Mouse (Mus musculus) lung, embryonic 16.5 days (tissue): ENCODE results near the gene Cfap54. TPM values are rescaled to one million over a fixed set of nuclear protein-coding genes. Genes with fewer than 3 reads are reported as not detected.

Source experiments
- ATAC-seq: fragments of 200-750 bp; cut with Nextera tagmentation; 2 replicates; pipeline ENCODE4 v1.8.0; 2017; ENCODE audit warnings: low read depth, mild to moderate bottlenecking, moderate library complexity
- H3K27ac ChIP-seq: fragments of 300-500 bp; sonication (generic); 2 replicates; pipeline ENCODE4 v1.5.1; 2014; ENCODE audit warnings: mild to moderate bottlenecking, control low read depth, low read length
- H3K27me3 ChIP-seq: fragments of 300-500 bp; sonication (generic); 2 replicates; pipeline ENCODE4 v1.6.1; 2014; ENCODE audit warnings: low read depth, low read length, mixed read lengths; ENCODE audit not compliant: control insufficient read depth, insufficient read depth
- H3K36me3 ChIP-seq: fragments of 300-500 bp; sonication (generic); 2 replicates; pipeline ENCODE4 v1.6.1; 2014; ENCODE audit warnings: low read length; ENCODE audit not compliant: control insufficient read depth, insufficient read depth
- H3K4me1 ChIP-seq: fragments of 300-500 bp; sonication (generic); replicated peaks from 2 replicates; pipeline ENCODE4 v1.6.1; 2014; ENCODE audit warnings: low read length, mixed read lengths; ENCODE audit not compliant: control insufficient read depth, insufficient read depth
- H3K4me2 ChIP-seq: fragments of 300-500 bp; sonication (generic); 2 replicates; pipeline ENCODE4 v1.6.1; 2014; ENCODE audit warnings: low read depth, low read length, control low read depth
- H3K4me3 ChIP-seq: fragments of 300-500 bp; sonication (generic); 2 replicates; pipeline ENCODE4 v1.5.1; 2014; ENCODE audit warnings: mild to moderate bottlenecking, low read length, control low read depth
- H3K9ac ChIP-seq: fragments of 300-500 bp; sonication (generic); 2 replicates; pipeline ENCODE4 v1.6.1; 2014; ENCODE audit warnings: low read length, control low read depth
- H3K9me3 ChIP-seq: fragments of 300-500 bp; sonication (generic); 2 replicates; pipeline ENCODE4 v1.6.1; 2016; ENCODE audit warnings: low read length; ENCODE audit not compliant: control insufficient read depth
- WGBS: fragments of 180-500 bp; shearing (Covaris S2); extraction: QIAGEN DNeasy Blood & Tissue Kit; methylation state at CpG from one replicate; pipeline ENCODE4 v1.1.7; 2014; 5-methylcytosine and 5-hydroxymethylcytosine counted together
- polyA plus RNA-seq: library from polyadenylated mRNA; unstranded; fragments of >200 nt; fragmentation: Nextera tagmentation; extraction: Ambion mirVana; gene quantifications from 2 replicates; pipeline ENCODE4 v1.2.1, GENCODE M21; 2015

The Cfap54 gene
- polyA plus RNA-seq, 1 experiment from 2014 or later = 2.0 TPM

- 42% methylated on average over 1 of the region's 1 CpGs for WGBS
Observed at GRCm38 (mm10) chr10:92941616-92942015, 139.8 kb downstream of the Cfap54 start.

GRCm38 (mm10) chr10:92937741-92938285, 143.6 kb downstream of the Cfap54 start:
- WGBS = 65% methylated on average over 10 of the region's 10 CpGs
- no peak for ATAC-seq
- Histone ChIP-seq H3K4me1 (no peaks in the 10 kb centered on the region), H3K9ac (no peak overlapping the region), H3K27me3 (no peaks in the 10 kb centered on the region), H3K4me3 (no peak overlapping the region), H3K36me3 (no peaks in the 10 kb centered on the region), H3K9me3 (no peaks in the 10 kb centered on the region), H3K27ac (no peak overlapping the region), H3K4me2 (no peak overlapping the region)

More at GRCm38 (mm10) chr10:92941616-92942015, 139.8 kb downstream of the Cfap54 start:
- no peak overlapping the region for H3K27ac ChIP-seq
- no peak overlapping the region for H3K9ac ChIP-seq
- ATAC-seq = no peak
- no peaks in the 10 kb centered on the region for H3K36me3 ChIP-seq
- H3K27me3 ChIP-seq = no peaks in the 10 kb centered on the region
- no peak overlapping the region for H3K4me3 ChIP-seq
- no peaks in the 10 kb centered on the region for H3K9me3 ChIP-seq
- H3K4me2 ChIP-seq = no peak overlapping the region
- no peaks in the 10 kb centered on the region for H3K4me1 ChIP-seq

- Histone ChIP-seq H3K27ac (no peak overlapping the region), H3K4me2 (no peak overlapping the region)
- no peak for ATAC-seq
Observed at GRCm38 (mm10) chr10:92937091-92937490, 144.3 kb downstream of the Cfap54 start.

GRCm38 (mm10) chr10:92934506-92934905, 146.9 kb downstream of the Cfap54 start:
- ATAC-seq = no peak

More at GRCm38 (mm10) chr10:92937091-92937490, 144.3 kb downstream of the Cfap54 start:
- H3K4me3 ChIP-seq = no peak overlapping the region
- H3K4me1 ChIP-seq = no peaks in the 10 kb centered on the region
- H3K9me3 ChIP-seq = no peaks in the 10 kb centered on the region
- no peaks in the 10 kb centered on the region for H3K27me3 ChIP-seq
- no peak overlapping the region for H3K9ac ChIP-seq
- H3K36me3 ChIP-seq = no peaks in the 10 kb centered on the region
- WGBS = 79% methylated on average over 7 of the region's 7 CpGs

GRCm38 (mm10) chr10:92933616-92934015, 147.8 kb downstream of the Cfap54 start:
- no peak for ATAC-seq

More at GRCm38 (mm10) chr10:92934506-92934905, 146.9 kb downstream of the Cfap54 start:
- 28% methylated on average over 5 of the region's 5 CpGs for WGBS
- H3K9me3 ChIP-seq = no peaks in the 10 kb centered on the region
- no peaks in the 10 kb centered on the region for H3K27me3 ChIP-seq
- no peak overlapping the region for H3K4me2 ChIP-seq
- no peak overlapping the region for H3K9ac ChIP-seq
- no peak overlapping the region for H3K27ac ChIP-seq
- H3K36me3 ChIP-seq = no peaks in the 10 kb centered on the region
- no peaks in the 10 kb centered on the region for H3K4me1 ChIP-seq
- H3K4me3 ChIP-seq = no peak overlapping the region

DNA sequence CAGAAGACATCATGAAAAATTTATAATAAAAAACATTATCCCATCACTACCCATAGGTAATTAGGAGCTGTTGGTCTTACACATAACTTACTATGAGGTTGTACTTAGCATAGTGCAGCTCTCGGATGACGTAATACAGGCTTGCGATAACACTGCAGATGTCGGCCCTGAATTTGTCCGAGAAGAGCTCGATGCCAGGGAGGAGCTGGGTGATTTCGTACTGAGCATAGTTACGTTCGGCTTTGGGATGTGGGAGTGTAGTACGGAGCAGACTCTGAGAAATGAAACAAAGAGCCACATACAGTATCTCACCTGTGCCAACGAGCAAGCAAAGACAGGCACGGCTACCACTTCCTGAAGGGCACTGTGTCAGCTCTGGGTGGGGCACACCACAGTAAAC, 149.0 kb downstream of the Cfap54 start:
- WGBS = 81% methylated on average over 12 of the region's 12 CpGs
- Histone ChIP-seq H3K9ac (no peak overlapping the region), H3K4me2 (no peak overlapping the region), H3K4me1 (no peaks in the 10 kb centered on the region), H3K27ac (no peak overlapping the region), H3K36me3 (no peaks in the 10 kb centered on the region), H3K27me3 (no peaks in the 10 kb centered on the region), H3K4me3 (no peak overlapping the region), H3K9me3 (no peaks in the 10 kb centered on the region)
- no peak for ATAC-seq

More at GRCm38 (mm10) chr10:92933616-92934015, 147.8 kb downstream of the Cfap54 start:
- H3K36me3 ChIP-seq = no peaks in the 10 kb centered on the region
- no peaks in the 10 kb centered on the region for H3K27me3 ChIP-seq
- 76% methylated on average over 6 of the region's 6 CpGs for WGBS
- H3K9ac ChIP-seq = no peak overlapping the region
- no peaks in the 10 kb centered on the region for H3K4me1 ChIP-seq
- no peak overlapping the region for H3K27ac ChIP-seq
- no peak overlapping the region for H3K4me3 ChIP-seq
- H3K4me2 ChIP-seq = no peak overlapping the region
- no peaks in the 10 kb centered on the region for H3K9me3 ChIP-seq

DNA sequence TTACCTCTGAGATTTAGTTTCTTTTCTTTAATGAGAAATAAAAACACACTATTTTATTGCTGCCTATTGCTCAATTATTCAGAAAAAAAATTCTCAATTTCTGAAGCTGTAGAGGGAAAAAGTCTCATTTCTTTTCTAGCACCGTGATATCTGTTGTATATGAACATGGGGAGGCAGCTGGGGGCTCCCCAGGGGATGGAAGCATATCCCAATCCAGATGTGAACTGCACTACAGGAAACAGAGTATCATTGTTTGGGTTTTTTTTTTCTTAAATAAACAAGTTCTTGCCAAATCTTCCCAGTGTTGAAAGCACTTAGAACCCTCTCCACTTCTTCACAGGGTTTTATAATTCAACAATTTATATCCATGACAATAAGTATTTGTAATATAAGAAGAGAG, 151.4 kb downstream of the Cfap54 start:
- no peak overlapping the region for H3K27ac ChIP-seq
- no peaks in the 10 kb centered on the region for H3K9me3 ChIP-seq
- H3K4me2 ChIP-seq = no peak overlapping the region
- no peaks in the 10 kb centered on the region for H3K36me3 ChIP-seq
- no peaks in the 10 kb centered on the region for H3K27me3 ChIP-seq
- no peak for ATAC-seq
- H3K4me3 ChIP-seq = no peak overlapping the region
- 36% methylated on average over 1 of the region's 1 CpGs for WGBS
- no peaks in the 10 kb centered on the region for H3K4me1 ChIP-seq
- H3K9ac ChIP-seq = no peak overlapping the region

- H3K9ac ChIP-seq = no peak overlapping the region
- 77% methylated on average over 3 of the region's 3 CpGs for WGBS
- H3K9me3 ChIP-seq = no peaks in the 10 kb centered on the region
- H3K27ac ChIP-seq = no peak overlapping the region
- no peaks in the 10 kb centered on the region for H3K36me3 ChIP-seq
- no peak overlapping the region for H3K4me3 ChIP-seq
- no peaks in the 10 kb centered on the region for H3K27me3 ChIP-seq
- no peaks in the 10 kb centered on the region for H3K4me1 ChIP-seq
- H3K4me2 ChIP-seq = no peak overlapping the region
- ATAC-seq = no peak
Observed at GRCm38 (mm10) chr10:92928256-92928655, 153.2 kb downstream of the Cfap54 start.

DNA sequence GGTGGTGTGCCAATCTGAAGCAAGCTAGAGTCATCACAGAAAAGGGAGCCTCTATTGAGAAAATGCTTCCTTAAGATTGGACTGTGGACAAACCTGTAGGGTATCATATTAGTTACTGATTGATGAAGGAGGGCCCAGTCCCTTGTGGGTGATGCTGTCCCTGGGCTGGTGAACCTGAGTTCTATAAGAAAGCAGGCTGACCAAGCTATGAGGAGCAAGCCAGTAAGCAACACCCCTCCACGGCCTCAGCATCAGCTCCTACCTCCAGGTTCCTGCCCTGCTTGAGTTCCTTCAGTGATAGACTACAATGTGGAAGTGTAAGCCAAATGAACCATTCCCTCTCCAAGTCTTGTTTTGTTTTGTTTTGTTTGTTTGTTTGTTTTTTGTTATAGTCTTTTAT, 162.9 kb downstream of the Cfap54 start:
- Histone ChIP-seq H3K4me2 (no peak overlapping the region), H3K9ac (no peak overlapping the region), H3K36me3 (no peaks in the 10 kb centered on the region), H3K4me3 (no peak overlapping the region), H3K27me3 (no peaks in the 10 kb centered on the region), H3K9me3 (no peaks in the 10 kb centered on the region), H3K4me1 (no peaks in the 10 kb centered on the region), H3K27ac (no peak overlapping the region)
- no peak for ATAC-seq
- 82% methylated on average over 1 of the region's 1 CpGs for WGBS

DNA sequence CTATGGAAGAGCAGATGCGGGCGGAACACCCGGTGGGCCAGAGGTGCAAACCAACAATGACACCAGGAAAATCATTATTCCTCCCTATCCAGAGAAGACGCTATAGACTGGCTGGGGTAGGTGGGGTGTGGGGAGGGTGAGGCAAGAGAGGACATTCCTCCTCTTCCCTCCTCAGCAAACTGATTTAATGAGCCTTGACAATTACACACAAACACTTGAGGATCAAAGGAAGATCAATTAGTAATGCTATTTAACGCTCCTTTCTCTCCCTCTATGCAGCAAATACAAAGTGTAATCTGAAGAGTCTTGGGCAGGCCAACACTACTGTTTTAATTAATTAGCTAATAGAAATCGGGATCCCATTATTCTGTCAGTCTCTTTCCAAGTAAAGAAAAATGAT, 174.2 kb downstream of the Cfap54 start:
- no peak overlapping the region for H3K27ac ChIP-seq
- no peak for ATAC-seq
- H3K4me1 ChIP-seq = no peaks in the 10 kb centered on the region
- no peaks in the 10 kb centered on the region for H3K27me3 ChIP-seq
- WGBS = 65% methylated on average over 6 of the region's 6 CpGs
- no peak overlapping the region for H3K4me2 ChIP-seq
- H3K4me3 ChIP-seq = no peak overlapping the region
- H3K36me3 ChIP-seq = no peaks in the 10 kb centered on the region
- H3K9me3 ChIP-seq = no peaks in the 10 kb centered on the region
- no peak overlapping the region for H3K9ac ChIP-seq
